Mouse (Mus musculus) cortical plate, adult 2 months (tissue): ENCODE measurements around the gene Zyg11b.

Experiments
- CTCF ChIP-seq: fragments of 200-500 bp; IDR thresholded peaks from 2 replicates; pipeline ENCODE4 v1.5.1; 2011; ENCODE audit warnings: mild to moderate bottlenecking, control low read depth, low read length; ENCODE audit not compliant: insufficient read depth; ENCODE audit errors: extremely low read depth
- POLR2A ChIP-seq: fragments of 200-500 bp; IDR thresholded peaks from 2 replicates; pipeline ENCODE4 v1.6.1; 2011; ENCODE audit warnings: mild to moderate bottlenecking, low read length, control low read depth; ENCODE audit not compliant: insufficient read depth; ENCODE audit errors: extremely low read depth

DNA sequence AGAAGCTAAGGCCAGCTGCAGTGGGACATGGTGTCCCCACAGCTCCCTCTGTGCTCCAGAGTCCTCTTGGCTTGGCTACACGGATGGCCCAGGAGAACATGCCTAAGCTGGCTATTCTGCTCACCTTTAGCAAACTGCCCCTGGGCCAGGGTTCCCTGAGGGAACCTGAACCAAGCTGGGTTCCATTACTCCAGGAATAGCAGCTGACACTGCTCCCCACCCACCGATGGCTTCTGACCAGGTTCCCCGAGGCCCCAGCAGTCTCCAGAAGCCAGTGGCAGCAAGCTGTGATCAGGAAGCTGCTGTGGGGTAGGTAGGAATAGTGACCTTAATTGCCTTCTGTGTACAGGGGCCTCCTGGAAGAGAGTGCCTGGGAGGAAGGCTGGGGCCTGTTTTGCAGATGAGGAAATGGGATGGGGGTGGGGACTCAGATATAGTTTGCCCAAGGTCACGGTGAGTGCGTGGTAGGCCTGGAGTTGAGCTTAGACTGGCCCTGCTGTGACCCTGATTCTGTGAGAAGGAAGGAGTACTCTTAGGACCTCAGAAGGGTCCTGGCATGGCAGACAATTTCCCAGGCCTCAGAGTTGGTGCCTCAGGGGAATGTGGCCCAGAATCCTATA, 47.5 kb upstream of the Zyg11b start:
- TF ChIP-seq CTCF (no peak), POLR2A (no peak)
